Mouse (Mus musculus) C2C12 (cell line): ENCODE data around the gene Gramd1b.

Experiments used
- CEBPB ChIP-seq: IDR thresholded peaks from one replicate; pipeline ENCODE4 v1.6.1; 2011; ENCODE audit warnings: low read depth, mild to moderate bottlenecking, control low read depth, moderate library complexity
- CTCF ChIP-seq: IDR thresholded peaks from one replicate; pipeline ENCODE4 v1.5.1; 2011; ENCODE audit not compliant: control insufficient read depth, insufficient read depth, insufficient read length
- FOSL1 ChIP-seq: IDR thresholded peaks from one replicate; pipeline ENCODE4 v1.8.0; 2011; ENCODE audit warnings: mild to moderate bottlenecking, low read length; ENCODE audit not compliant: poor library complexity, insufficient read depth, severe bottlenecking
- MAX ChIP-seq: IDR thresholded peaks from one replicate; pipeline ENCODE4 v1.6.1; 2011; ENCODE audit warnings: mild to moderate bottlenecking, control low read depth
- MYOG ChIP-seq: IDR thresholded peaks from one replicate; pipeline ENCODE4 v1.6.1; 2011; ENCODE audit not compliant: control insufficient read depth, insufficient read length; ENCODE audit errors: extremely low read depth
- USF1 ChIP-seq: IDR thresholded peaks from one replicate; pipeline ENCODE4 v1.6.1; 2011; ENCODE audit warnings: low read depth, mild to moderate bottlenecking, control low read depth, moderate library complexity

DNA sequence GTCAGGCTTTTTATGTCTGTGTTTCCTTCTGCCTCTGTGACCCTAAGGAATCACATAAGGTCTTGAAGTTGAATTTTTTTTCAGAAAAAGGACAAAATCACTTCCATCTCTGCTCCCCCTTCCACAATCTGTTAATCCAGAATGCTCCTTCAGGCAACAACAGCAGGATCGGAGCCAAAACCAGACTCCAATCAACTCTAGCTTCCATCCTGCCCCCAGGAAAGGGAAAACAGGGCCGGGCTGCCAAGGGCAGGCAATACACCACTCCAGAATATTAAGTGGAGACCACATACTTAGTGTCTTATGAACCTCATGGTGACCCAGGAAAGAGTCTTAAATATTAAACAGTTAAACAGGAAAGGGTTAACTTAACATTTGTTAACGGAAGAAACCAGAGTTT lies 148.7 kb downstream of the Gramd1b start:
- TF ChIP-seq MAX (no peak), CTCF (no peak), FOSL1 (no peak), MYOG (no peak), CEBPB (no peak), USF1 (no peak)
